Mouse (Mus musculus) mouse embryonic stem cell (cell line): ENCODE results near the gene Ctdsp2.

Experiments used
- in situ Hi-C, 2 experiments: fragments of 300-500 bp; cut with MboI; formaldehyde crosslinking; loops; 1 replicate in 1 of 2; 3 replicates in 1 of 2; pipeline ENCODE4 v1.14.3; 2019 to 2020; ENCODE audit warnings: low sequenced_read_pairs in 2 of 2, low pct_unique_long_range_greater_than_20kb in 1 of 2, mixed read lengths in 1 of 2; ENCODE audit not compliant: unreplicated experiment in 1 of 2

The Ctdsp2 gene

DNA sequence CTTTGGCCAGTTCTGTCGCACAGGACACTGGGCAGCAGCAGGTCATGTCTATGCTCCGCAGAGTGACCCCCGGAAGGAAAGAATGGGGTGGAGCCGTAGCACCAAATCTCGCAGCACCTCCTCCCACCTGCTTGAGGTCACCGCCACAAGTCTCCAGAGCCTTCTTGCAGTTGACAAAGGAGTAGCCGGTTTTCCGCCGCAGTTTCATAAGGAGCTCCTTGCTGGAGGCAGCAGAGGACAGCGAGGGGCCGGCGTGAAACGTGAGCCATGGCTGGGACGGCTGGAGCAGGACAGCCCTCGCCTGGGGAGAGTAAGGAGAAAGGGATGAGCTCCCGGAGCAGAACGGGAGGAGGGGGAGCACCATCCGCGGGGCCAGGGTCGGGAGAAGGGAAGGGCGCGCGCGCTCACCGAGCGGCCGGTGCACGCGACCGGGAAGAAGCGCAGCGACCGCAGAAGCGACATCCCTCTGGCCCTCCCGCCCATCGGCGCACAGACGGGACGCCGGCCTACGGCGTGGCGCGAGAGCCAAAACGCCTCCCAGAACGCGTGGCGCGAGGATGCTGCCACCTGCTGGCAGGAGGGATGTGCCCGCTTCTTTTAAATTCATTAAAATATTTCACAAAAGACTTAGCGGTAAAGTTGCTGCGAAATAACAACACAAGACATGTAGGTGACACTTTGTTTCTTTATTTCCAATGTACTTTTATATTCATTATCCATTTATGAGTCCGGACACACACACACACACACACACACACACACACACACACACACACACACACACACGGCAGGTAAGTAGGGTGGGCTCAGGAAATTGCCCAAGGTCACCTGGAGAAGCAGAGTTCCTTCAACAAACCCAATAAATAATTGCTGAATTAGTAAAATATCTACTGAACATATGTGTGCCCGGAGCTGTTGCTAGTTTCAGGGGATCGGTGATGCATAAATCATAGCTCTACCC, 52.1 kb downstream of the Ctdsp2 start, which contains the start of gene Tsfm:
Tsfm (minus strand) TSS at position 505 of the 961 bp plus-strand sequence.
- in situ Hi-C loops: no loop called here

DNA sequence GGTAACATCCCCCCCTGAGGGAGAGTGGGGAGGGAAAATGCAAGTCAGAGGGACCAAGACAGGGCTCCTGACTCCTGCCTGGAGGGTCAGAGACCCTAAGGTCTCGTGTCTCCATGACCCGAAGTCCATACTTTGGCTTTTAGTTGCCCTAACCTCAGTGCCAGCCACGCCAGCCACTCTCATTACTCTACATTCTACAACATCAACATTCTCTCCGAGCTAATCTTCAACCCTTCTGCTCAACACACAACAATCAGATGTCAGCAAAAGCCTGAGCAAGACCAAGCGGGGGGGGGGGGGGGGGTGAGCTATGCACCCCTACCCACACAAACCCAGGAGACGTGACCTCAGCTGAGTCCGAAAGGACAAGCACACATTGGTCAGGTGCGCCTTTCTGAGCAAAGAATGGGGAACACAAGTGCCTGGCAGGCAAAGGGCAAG, 54.8 kb downstream of the Ctdsp2 start:
- in situ Hi-C loops: no loop called here

DNA sequence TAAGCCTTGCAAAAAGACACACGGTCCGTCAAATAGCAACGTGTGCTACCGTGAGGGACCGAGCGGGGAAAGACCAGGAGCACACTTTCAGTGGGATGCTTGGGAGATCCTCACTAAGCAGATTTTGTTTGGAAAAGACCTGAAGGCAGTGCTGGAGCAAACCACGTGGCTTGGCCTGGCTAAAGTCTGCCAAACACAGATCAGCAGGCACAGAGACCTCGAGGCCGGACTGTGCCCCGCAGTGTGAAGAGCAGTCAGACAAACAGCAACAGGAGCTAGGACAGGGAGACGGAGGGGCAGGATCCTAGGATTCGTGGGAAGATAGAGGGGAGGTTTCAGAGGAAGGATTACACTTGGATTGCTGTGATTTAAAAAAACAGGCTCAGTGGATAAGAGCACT, 57.8 kb downstream of the Ctdsp2 start:
- in situ Hi-C loops: no loop called here

DNA sequence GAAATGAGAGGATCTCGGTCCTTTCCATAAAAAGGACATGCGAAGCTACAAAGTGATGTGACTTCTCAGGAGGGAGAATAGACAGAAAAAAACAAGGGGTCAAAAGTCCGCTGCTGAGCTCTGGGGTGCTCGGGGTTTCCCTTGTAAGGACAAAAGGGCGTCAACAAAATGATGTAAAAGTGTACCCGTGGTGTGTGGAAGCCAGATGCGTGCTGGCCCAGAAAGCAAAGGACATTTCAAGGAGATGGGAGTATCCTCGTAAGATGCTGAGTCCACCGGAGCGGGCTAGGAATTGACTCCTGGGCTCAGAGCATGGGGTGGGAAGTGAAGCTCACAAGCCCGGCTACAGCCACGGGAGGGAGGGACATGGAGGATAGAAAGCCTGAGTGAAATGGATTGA, 59.1 kb downstream of the Ctdsp2 start:
- in situ Hi-C loops: no loop called here

DNA sequence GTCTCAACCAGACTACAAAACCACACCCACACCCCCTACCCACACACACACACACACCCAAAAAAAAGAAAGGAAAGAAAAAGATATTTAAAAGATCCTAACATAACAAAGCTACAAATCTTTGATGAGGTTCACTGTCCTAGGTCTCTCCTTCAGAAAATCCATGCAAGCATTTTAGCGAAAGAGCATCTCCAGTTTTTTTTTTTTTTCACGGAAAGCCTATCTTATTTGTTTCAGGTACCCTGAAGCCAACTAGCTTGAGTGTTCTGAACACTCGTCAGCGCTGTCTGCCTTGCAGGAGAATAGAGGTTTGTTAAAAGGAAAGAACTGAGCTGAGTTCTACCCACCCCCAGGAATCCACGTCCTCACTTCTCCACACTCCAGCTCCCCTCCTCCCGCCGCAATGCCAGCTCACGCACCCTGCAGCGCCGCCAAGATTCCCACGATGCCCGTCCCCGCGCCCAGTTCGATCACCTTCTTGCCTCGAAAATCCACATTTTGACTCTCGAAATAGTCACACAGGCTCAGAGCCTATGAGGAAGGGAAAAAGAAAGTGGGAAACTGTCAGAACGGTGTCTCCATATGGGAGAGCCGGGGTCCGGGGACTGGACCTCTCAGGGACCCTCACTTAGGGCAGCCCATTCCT, 62.2 kb downstream of the Ctdsp2 start:
- in situ Hi-C loops: no loop called here

DNA sequence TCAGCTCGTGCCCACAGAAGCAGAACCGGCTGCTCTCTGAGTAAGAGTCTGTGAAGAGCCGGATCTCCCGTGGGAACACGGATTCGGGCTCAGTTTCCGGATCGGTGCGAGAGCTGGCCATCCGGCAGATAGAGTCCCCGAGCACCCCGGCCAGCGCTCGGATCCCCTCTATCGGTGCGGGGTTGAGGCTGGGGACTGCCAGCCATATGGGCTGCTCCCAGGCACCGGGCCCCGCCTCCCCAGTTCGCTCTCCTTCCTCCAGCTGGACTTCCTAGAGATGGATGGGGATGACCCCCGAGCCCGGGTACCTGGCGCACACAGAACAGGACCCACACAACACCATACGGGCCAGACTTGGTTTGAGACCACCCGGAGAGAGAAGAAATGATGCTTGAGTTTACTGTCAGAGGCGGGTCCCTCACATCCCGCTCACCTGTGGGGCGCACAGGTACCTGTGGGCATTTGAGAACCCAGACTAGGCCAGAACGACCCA, 62.8 kb downstream of the Ctdsp2 start, which contains the start of the genes Mettl1 and Eef1akmt3:
Mettl1 (plus strand) TSS at position 141 of the 493 bp plus-strand sequence.
Eef1akmt3 (minus strand) TSS at position 240 of the 493 bp plus-strand sequence.
- in situ Hi-C loops: no loop called here

DNA sequence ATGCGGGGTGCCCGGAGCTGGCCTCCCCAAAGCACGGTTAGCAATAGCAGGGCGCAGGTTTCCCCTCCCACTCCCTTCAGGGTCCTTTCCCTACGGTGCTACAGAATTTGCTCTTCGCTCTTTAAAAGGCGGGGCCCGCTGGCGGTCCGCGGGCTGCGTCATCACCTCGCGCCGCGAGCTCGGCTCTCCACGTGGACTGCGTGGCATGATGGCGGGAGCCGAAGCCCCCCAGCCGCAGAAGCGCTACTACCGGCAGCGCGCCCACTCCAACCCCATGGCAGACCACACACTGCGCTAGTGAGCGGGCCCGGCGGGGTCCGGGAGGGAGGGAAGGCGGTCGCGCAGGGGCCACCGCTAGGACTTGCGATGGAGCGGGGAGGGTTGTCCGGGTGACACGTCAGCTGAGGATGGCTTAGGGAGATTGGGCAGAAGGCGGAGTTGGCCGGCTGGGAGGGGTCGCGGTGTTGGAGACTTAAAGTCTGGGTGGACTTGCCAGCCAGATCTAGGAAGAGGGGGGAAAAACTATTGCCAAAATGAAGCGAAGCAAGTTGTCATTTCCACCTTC, 63.3 kb downstream of the Ctdsp2 start:
- in situ Hi-C loops: no loop called here

DNA sequence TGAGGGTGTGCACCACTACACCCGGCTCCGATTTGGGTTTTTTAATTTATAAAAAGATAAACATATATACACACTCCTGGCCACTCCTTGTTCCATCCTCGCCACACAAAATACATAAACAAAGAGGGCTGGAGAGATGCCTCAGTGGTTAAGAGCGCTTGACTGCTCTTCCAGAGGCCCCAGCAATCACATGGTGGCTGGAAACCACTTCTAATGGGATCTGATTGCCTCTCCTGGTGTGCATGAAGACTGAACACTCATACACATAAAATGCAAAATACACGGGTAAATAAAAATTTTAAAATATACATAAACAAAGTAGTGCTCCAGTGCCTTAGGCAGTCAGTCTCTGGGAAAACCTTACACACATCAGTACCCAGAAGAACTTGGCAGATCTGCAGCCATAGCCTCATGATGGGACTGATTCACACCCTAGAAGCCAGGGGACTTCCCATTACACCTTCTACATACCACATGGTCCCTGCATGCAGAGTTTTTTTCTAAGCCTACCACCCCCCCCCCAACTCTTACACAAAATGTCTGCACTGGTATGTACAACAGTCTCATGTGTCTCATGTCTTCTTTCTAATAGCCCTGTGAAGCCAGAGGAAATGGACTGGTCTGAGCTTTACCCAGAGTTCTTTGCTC, 64.1 kb downstream of the Ctdsp2 start:
- in situ Hi-C loops: no loop called here

DNA sequence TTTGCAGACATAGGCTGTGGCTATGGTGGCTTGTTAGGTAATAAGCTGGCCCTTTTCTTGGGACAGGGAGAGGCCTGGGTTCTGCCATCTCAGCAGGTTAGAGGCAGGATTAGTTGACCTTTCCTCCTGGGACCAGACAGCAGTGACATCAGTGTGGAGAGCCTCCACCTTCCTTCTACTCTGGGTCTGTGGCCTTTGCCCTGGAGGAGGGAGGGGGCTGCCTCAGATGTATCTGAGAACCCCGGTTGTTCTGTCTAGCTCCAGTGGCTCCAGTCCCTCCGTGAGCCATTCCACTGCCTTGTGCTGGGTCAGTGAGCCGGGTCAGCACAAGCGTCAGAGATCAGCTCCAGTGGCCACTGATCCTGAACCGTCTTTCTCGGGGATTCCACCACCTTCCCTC, 64.7 kb downstream of the Ctdsp2 start:
- in situ Hi-C loops: no loop called here

DNA sequence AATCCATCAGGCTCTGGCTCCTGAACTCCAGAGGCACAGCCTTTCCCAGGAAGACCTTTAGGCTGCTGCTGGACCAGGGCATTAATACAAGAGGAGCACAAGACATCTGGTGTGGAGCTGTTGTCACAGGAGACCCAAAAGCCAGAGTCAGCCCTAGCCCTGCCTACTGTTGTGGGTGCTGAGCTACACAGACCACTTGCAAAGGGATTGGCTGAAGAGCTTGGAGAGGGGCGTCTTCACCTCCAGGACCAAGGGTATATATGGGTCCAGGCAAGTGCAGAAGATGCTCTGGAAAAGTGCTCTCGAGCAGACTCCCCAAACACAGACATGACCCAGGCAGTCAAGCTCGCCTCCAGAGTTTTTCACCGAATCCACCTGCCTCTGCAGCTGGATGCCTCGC, 69.4 kb downstream of the Ctdsp2 start, which contains the start of gene Cyp27b1:
Cyp27b1 (plus strand) TSS at position 297 of the 400 bp plus-strand sequence.
- in situ Hi-C loops: no loop called here

DNA sequence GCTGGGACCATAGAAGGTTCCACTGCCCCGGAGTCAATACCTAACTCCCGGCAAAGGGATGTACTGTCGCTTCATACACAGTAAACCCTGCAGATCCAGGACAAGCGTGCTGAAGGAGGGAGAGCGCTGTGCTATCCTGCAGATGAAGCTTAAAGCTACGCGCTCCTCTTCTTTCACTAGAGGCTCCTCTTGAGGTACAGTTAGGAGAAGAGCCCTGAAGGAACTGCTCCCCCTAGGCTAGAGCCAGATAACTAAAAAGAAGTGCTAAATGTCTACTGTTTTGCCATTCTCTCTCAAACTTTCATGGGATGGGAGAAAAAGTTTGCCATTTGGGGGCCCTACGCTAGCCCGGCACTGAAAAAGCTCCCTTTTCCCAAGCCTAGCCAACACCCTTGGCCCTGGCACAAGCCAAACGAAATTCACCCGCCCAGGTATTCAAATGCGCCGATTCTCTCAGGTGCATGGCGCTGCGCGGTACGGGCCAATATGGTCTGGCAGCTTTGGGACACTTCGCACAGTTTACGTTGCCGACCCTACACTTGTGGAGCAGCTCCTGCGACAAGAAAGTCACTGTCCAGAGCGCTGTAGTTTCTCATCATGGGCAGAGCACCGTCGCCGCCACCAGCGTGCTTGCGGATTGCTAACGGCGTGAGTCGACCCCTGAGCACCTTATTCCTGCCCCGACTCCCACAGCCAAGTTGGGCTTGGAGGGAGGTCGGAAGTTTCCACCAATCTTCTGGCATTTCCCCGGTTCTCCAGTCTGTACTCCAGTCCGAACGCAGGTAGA, 70.3 kb downstream of the Ctdsp2 start:
- in situ Hi-C loops: no loop called here
